Mouse (Mus musculus): ENCODE measurements around the gene Sgo2a.

GRCm38 (mm10) chr1:58072416-58072815 is 76.6 kb downstream of the Sgo2a start:
- TF ChIP-seq POLR2A (IDR thresholded peaks at IDR 0.05; ENCODE audit: insufficient read depth, low read depth, low read length) (no peak), CTCF (IDR thresholded peaks at IDR 0.05; ENCODE audit: insufficient read depth, low read depth, low read length) (no peak)

All from olfactory bulb, adult 2 months (tissue).